Mouse (Mus musculus) hindbrain, embryonic 14.5 days (tissue): ENCODE measurements at regions not wholly inside any gene's neighbourhood (a gene's known extent, or its start where the extent isn't known, plus 50 kb on each side); places are given as distances from the start of the nearest gene placed in this dataset.

ENCODE experiments used
- ATAC-seq: fragments of 200-750 bp; cut with Nextera tagmentation; 2 replicates; pipeline ENCODE4 v1.8.0; 2017; ENCODE audit warnings: moderate number of reproducible peaks, mild to moderate bottlenecking, moderate TSS enrichment, moderate library complexity; ENCODE audit not compliant: low FRiP score
- DNase-seq: peaks from one replicate; pipeline ENCODE4 v3.0.0-alpha.2; 2015; ENCODE audit warnings: low spot score
- H3K27ac ChIP-seq: fragments of 300-500 bp; sonication (generic); 2 replicates; pipeline ENCODE4 v1.5.1; 2014; ENCODE audit warnings: mild to moderate bottlenecking, moderate library complexity
- H3K27me3 ChIP-seq: fragments of 300-500 bp; sonication (generic); 2 replicates; pipeline ENCODE4 v1.6.1; 2014; ENCODE audit warnings: mild to moderate bottlenecking, low read length, mixed read lengths; ENCODE audit not compliant: control insufficient read depth, insufficient read depth
- H3K36me3 ChIP-seq: fragments of 300-500 bp; sonication (generic); replicated peaks from 2 replicates; pipeline ENCODE4 v1.6.1; 2014; ENCODE audit not compliant: control insufficient read depth, insufficient read depth
- H3K4me1 ChIP-seq: fragments of 300-500 bp; sonication (generic); replicated peaks from 2 replicates; pipeline ENCODE4 v1.6.1; 2014; ENCODE audit warnings: antibody characterized with exemption, low read length, mixed read lengths; ENCODE audit not compliant: control insufficient read depth, insufficient read depth
- H3K4me2 ChIP-seq: fragments of 300-500 bp; sonication (generic); replicated peaks from 2 replicates; pipeline ENCODE4 v1.6.1; 2014; ENCODE audit warnings: mild to moderate bottlenecking, moderate library complexity
- H3K4me3 ChIP-seq: fragments of 300-500 bp; sonication (generic); replicated peaks from 2 replicates; pipeline ENCODE4 v1.5.1; 2014; ENCODE audit warnings: mild to moderate bottlenecking, low read length
- H3K9ac ChIP-seq: fragments of 300-500 bp; sonication (generic); 2 replicates; pipeline ENCODE4 v1.6.1; 2014
- H3K9me3 ChIP-seq: fragments of 300-500 bp; sonication (generic); 2 replicates; pipeline ENCODE4 v1.6.1; 2016; ENCODE audit warnings: low read length; ENCODE audit not compliant: control insufficient read depth
- WGBS: fragments of 180-500 bp; shearing (Covaris S2); extraction: QIAGEN DNeasy Blood & Tissue Kit; methylation state at CpG from one replicate; pipeline ENCODE4 v1.1.7; 2014; 5-methylcytosine and 5-hydroxymethylcytosine counted together

- Histone ChIP-seq H3K4me2 (no peak overlapping the region), H3K27ac (no peak overlapping the region), H3K27me3 (no peaks in the 10 kb centered on the region), H3K4me3 (no peak overlapping the region), H3K9me3 (peaks cover 3% of the 10 kb centered on the region), H3K36me3 (no peaks in the 10 kb centered on the region), H3K4me1 (no peaks in the 10 kb centered on the region), H3K9ac (no peak overlapping the region)
- WGBS = 94% methylated on average over 2 of the region's 2 CpGs
- DNase-seq (no peak), ATAC-seq (no peak)
These were observed 138.4 kb downstream of the Tmem161b start for GRCm38 (mm10) chr13:84360536-84360935.

- ATAC-seq = no peak
- DNase-seq = no peak
- Histone ChIP-seq H3K27ac (no peak overlapping the region), H3K4me1 (no peaks in the 10 kb centered on the region), H3K9me3 (peaks cover 8% of the 10 kb centered on the region), H3K4me3 (no peak overlapping the region), H3K9ac (no peak overlapping the region), H3K27me3 (no peaks in the 10 kb centered on the region), H3K36me3 (no peaks in the 10 kb centered on the region), H3K4me2 (no peak overlapping the region)
- 95% methylated on average over 4 of the region's 4 CpGs for WGBS
These were observed 142.0 kb downstream of the Tmem161b start for GRCm38 (mm10) chr13:84364069-84364468.

DNA sequence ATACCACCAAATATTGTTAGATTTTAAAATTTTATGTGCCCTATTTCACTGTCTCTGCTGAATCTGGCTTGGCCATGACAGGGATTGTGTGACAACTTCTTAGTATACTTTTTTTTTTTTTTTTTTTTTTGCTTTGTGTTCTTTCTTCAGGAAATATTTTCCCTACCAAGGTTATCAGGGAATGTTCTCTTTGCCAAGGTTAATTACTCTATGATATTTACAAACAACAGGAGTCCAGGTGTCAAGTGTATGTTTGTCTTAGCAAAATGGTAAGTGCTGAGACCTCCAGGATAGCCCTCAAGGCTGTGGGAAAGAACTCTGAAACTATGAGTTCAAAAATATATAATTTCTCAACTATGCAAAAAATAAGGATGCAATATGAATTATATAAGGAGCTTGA lies 143.4 kb downstream of the Tmem161b start:
- no peak for ATAC-seq
- no peak for DNase-seq
- no peak overlapping the region for H3K27ac ChIP-seq
- no peaks in the 10 kb centered on the region for H3K4me1 ChIP-seq
- H3K36me3 ChIP-seq = no peaks in the 10 kb centered on the region
- H3K9ac ChIP-seq = no peak overlapping the region
- H3K9me3 ChIP-seq = peaks cover 8% of the 10 kb centered on the region
- no peak overlapping the region for H3K4me3 ChIP-seq
- H3K4me2 ChIP-seq = no peak overlapping the region
- H3K27me3 ChIP-seq = no peaks in the 10 kb centered on the region

DNA sequence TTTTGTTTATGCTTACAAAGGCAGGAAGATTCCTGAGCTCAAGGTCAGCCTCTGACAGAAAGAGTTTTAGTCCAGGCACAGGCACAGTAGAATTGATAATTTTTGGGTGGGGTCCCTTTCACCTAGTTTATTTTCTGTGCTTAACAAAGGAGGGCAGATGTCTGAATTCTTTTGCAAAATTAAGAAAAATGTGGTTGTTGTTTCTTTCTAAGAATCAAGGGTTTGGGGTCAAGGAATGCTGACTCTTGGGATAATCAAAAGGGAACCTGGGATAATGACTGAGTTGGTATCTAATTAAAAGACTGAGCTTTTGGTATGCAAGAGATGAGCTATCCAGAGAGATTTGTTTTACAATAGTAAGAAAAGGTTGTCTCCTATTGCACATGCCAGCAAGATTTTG lies 143.9 kb downstream of the Tmem161b start:
- Histone ChIP-seq H3K4me3 (no peak overlapping the region), H3K9ac (no peak overlapping the region), H3K4me1 (no peaks in the 10 kb centered on the region), H3K27ac (no peak overlapping the region), H3K36me3 (no peaks in the 10 kb centered on the region), H3K27me3 (no peaks in the 10 kb centered on the region), H3K9me3 (peaks cover 8% of the 10 kb centered on the region), H3K4me2 (no peak overlapping the region)
- no peak for ATAC-seq
- no peak for DNase-seq

DNA sequence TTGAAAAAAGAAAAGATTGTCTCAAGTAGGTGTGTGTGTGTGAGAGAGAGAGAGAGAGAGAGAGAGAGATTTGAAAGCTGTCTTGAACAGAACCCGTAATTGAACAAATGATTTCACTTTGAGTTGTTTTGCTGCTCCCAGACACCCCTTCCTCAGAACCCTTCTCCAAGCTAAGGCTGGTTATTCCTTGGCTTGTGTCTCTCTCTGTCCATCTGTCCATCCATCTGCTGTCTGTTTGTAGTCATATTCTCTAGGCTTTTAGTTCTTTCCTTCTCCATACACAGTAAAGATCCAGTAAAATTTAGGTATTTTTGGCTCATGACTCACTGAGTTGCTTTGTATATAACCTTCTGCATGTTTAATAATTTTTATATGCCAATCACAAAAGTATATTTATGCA lies 144.7 kb downstream of the Tmem161b start:
- no peak for ATAC-seq
- 100% methylated on average over 1 of the region's 1 CpGs for WGBS
- DNase-seq = no peak

GRCm38 (mm10) chr13:84368225-84368624 lies 146.1 kb downstream of the Tmem161b start:
- Histone ChIP-seq H3K9ac (no peak overlapping the region), H3K9me3 (peaks cover 8% of the 10 kb centered on the region), H3K27ac (no peak overlapping the region), H3K36me3 (no peaks in the 10 kb centered on the region), H3K4me2 (no peak overlapping the region), H3K27me3 (no peaks in the 10 kb centered on the region), H3K4me1 (no peaks in the 10 kb centered on the region), H3K4me3 (no peak overlapping the region)
- no peak for ATAC-seq
- 88% methylated on average over 2 of the region's 2 CpGs for WGBS
- DNase-seq = no peak

More for the DNA sequence above, 144.7 kb downstream of the Tmem161b start:
- Histone ChIP-seq H3K27ac (no peak overlapping the region), H3K36me3 (no peaks in the 10 kb centered on the region), H3K4me2 (no peak overlapping the region), H3K4me3 (no peak overlapping the region), H3K27me3 (no peaks in the 10 kb centered on the region), H3K9ac (no peak overlapping the region), H3K4me1 (no peaks in the 10 kb centered on the region), H3K9me3 (peaks cover 8% of the 10 kb centered on the region)

- H3K9ac ChIP-seq = no peak overlapping the region
- DNase-seq (no peak), ATAC-seq (no peak)
- no peak overlapping the region for H3K4me3 ChIP-seq
- 88% methylated on average over 4 of the region's 4 CpGs for WGBS
- H3K4me2 ChIP-seq = no peak overlapping the region
- no peaks in the 10 kb centered on the region for H3K9me3 ChIP-seq
- no peaks in the 10 kb centered on the region for H3K4me1 ChIP-seq
- no peak overlapping the region for H3K27ac ChIP-seq
- no peaks in the 10 kb centered on the region for H3K36me3 ChIP-seq
- H3K27me3 ChIP-seq = no peaks in the 10 kb centered on the region
These were observed 152.7 kb downstream of the Tmem161b start for GRCm38 (mm10) chr13:84374711-84375257.

DNA sequence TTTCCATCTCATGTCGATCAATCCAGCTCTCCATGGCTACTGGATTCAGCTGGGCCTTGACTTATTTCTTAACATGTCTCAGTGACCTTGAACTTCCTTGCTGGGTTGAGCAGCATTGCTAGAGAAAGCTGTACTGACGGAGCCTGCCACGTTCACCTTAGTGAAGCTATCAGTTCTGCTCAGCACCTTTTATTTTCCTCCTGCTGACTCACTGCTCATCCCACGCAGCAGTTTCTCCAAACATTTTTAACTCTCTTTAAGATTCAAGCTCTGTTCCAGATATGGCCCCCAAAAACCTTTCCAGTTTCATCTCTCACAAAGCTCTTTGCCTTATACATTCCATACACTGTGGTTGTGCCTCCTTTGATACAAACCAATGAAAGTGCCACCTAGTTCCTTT lies 153.8 kb downstream of the Tmem161b start:
- H3K36me3 ChIP-seq = no peaks in the 10 kb centered on the region
- no peak overlapping the region for H3K4me3 ChIP-seq
- DNase-seq (no peak), ATAC-seq (no peak)
- 93% methylated on average over 4 of the region's 4 CpGs for WGBS
- no peaks in the 10 kb centered on the region for H3K9me3 ChIP-seq
- H3K27me3 ChIP-seq = no peaks in the 10 kb centered on the region
- H3K9ac ChIP-seq = no peak overlapping the region
- no peaks in the 10 kb centered on the region for H3K4me1 ChIP-seq
- no peak overlapping the region for H3K4me2 ChIP-seq
- no peak overlapping the region for H3K27ac ChIP-seq

GRCm38 (mm10) chr13:84378553-84379332 lies 156.6 kb downstream of the Tmem161b start:
- Histone ChIP-seq H3K4me3 (no peak overlapping the region), H3K27ac (no peak overlapping the region), H3K9me3 (peaks cover 3% of the 10 kb centered on the region), H3K36me3 (no peaks in the 10 kb centered on the region), H3K4me1 (no peaks in the 10 kb centered on the region), H3K9ac (no peak overlapping the region), H3K27me3 (no peaks in the 10 kb centered on the region), H3K4me2 (no peak overlapping the region)
- ATAC-seq (no peak), DNase-seq (no peak)
- WGBS = 89% methylated on average over 5 of the region's 5 CpGs

GRCm38 (mm10) chr13:84391554-84391953 lies 169.5 kb downstream of the Tmem161b start:
- Histone ChIP-seq H3K4me3 (no peak overlapping the region), H3K27ac (no peak overlapping the region), H3K9me3 (no peaks in the 10 kb centered on the region), H3K9ac (no peak overlapping the region), H3K4me1 (no peaks in the 10 kb centered on the region), H3K36me3 (no peaks in the 10 kb centered on the region), H3K4me2 (no peak overlapping the region), H3K27me3 (no peaks in the 10 kb centered on the region)
- WGBS = 91% methylated on average over 3 of the region's 3 CpGs
- DNase-seq = no peak
- ATAC-seq = no peak
